Mouse (Mus musculus): ENCODE measurements around the gene Zdhhc18.

- TF ChIP-seq CTCF (IDR thresholded peaks at IDR 0.05; ENCODE audit: low read depth, low read length) (no peak), POLR2A (IDR thresholded peaks at IDR 0.05; ENCODE audit: insufficient read depth, low read length) (no peak)
Observed at GRCm38 (mm10) chr4:133675594-133676016, 25.7 kb upstream of the Zdhhc18 start.

Measured in ES-Bruce4 (cell line).